Mouse (Mus musculus): ENCODE measurements around the gene Mfng. TPM values are rescaled to one million over a fixed set of nuclear protein-coding genes. Genes with fewer than 3 reads are reported as not detected.

The Mfng gene
- 13.6 and 13.7 TPM in 2 replicates for polyA plus RNA-seq (2014; fragmentation: Nextera tagmentation; extraction: Ambion mirVana)

DNA sequence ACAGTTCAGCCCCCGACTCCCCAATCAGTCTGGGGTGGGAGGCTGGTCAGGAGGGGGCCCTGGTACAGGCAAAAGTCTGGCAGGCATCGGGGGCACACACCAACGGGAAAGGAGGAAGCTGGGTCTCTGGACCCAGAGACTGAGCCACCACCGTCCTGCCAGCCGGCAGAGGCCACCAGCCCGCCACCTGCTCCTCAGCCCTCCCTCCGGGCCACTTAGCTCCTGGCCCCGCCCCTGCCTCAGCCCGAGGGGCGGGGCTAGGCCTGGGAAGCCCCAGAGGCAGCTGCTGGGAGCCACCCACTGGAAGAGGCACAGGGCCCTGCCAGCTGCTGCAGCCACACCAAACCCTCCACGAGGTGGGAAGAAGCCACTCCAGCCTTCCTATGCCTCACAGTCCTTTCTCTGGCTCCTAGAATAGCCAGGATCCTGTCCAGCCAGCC, at the start of gene Mfng:
TSS of gene Mfng (minus strand) at position 186 of the 440 bp plus-strand sequence.
- Histone ChIP-seq H3K9me3 (ENCODE audit: control insufficient read depth, low read length) (no peaks in the 10 kb centered on the region; the same call in 1 of the 2 replicates), H3K36me3 (ENCODE audit: control insufficient read depth, insufficient read depth, low read length) (no peaks in the 10 kb centered on the region), H3K27me3 (replicated peaks; ENCODE audit: control insufficient read depth, insufficient read depth, low read length) (no peaks in the 10 kb centered on the region), H3K4me1 (ENCODE audit: control insufficient read depth, insufficient read depth, low read length) (peaks cover 4% of the 10 kb centered on the region; the same call in 1 of the 2 replicates), H3K4me2 (ENCODE audit: low read depth, low read length) (peak within 1 kb of the TSS; percentile 35), H3K9ac (ENCODE audit: low read depth, low read length) (peak within 1 kb of the TSS; percentile 28; the same call in 1 of the 2 replicates), H3K4me3 (ENCODE audit: low read depth, low read length) (peak within 1 kb of the TSS; percentile 23), H3K27ac (replicated peaks; ENCODE audit: low read depth, low read length) (peak within 1 kb of the TSS; percentile 58)
- peak; percentile 85 for ATAC-seq (ENCODE audit: low read depth)
- DNase-seq (ENCODE audit: low spot score) = peak; percentile 93
- WGBS = 2% methylated on average over 9 of the region's 11 CpGs

DNA sequence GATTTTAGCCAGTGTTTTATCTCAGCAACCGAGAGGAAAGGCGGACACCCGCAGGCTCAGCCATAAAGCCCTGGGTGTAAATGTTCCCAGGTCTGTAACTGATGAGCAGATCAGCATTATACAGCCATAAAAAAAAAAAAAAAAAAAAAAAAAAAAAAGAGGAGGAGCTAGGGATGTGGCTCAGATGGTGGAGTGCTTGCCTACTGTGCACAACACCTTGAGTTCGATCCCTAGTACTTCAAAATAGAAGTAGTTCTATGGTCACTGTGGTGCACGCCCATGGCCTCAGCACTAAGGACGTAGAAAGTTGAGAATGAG, 42.8 kb upstream of the Mfng start:
- Histone ChIP-seq H3K27me3 (replicated peaks; ENCODE audit: control insufficient read depth, insufficient read depth, low read length) (no peaks in the 10 kb centered on the region), H3K4me2 (ENCODE audit: low read depth, low read length) (no peak overlapping the region), H3K27ac (replicated peaks; ENCODE audit: low read depth, low read length) (no peak overlapping the region), H3K36me3 (ENCODE audit: control insufficient read depth, insufficient read depth, low read length) (no peaks in the 10 kb centered on the region), H3K9ac (ENCODE audit: low read depth, low read length) (no peak overlapping the region), H3K4me3 (ENCODE audit: low read depth, low read length) (no peak overlapping the region), H3K9me3 (ENCODE audit: control insufficient read depth, low read length) (no peaks in the 10 kb centered on the region), H3K4me1 (ENCODE audit: control insufficient read depth, insufficient read depth, low read length) (no peaks in the 10 kb centered on the region)
- ATAC-seq (ENCODE audit: low read depth) (no peak), DNase-seq (ENCODE audit: low spot score) (no peak)
- 69% methylated on average over 6 of the region's 6 CpGs for WGBS

DNA sequence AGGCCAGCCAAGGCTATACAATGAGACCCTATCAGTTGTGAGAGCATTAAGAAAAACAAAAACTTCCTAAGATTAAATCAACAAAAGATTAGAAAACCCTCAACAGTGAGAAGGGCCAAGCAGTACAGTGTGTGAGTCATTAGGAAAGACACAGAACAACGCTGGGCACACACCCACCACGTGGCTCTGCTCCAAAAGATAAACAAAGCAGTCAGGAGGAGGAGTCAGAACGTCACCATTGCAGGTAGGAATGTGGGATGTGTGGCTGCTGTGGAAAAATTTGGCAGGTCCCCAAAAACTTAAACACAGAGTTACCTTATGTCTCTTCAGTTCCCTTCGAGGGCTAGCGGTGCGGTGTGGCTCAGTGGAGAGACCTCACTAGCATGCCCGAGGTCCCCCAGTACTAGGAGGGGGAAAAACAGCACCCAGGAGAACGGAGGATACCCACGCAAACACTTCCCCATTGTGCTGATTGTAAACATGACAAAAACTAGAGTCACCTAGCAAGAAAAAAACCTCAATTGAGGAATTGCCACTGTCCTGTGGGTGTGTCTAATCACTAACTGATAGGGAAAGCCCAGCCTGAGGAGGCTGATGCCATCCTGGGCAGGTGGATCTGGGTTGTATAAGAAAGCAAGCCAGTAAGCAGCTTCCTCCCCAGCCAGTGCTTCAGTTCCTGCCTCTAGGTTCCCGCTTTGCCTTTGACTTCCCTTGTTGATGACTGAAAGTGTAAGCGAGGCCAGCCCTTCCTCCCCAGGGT, 42.2 kb upstream of the Mfng start:
- no peak for DNase-seq (ENCODE audit: low spot score)
- no peaks in the 10 kb centered on the region for H3K36me3 ChIP-seq (ENCODE audit: control insufficient read depth, insufficient read depth, low read length)
- H3K27ac ChIP-seq (replicated peaks; ENCODE audit: low read depth, low read length) = no peak overlapping the region
- no peak overlapping the region for H3K9ac ChIP-seq (ENCODE audit: low read depth, low read length)
- ATAC-seq (ENCODE audit: low read depth) = peak; percentile 50; the same call in 1 of the 2 replicates
- H3K9me3 ChIP-seq (ENCODE audit: control insufficient read depth, low read length) = no peaks in the 10 kb centered on the region
- WGBS = 51% methylated on average over 11 of the region's 11 CpGs
- H3K4me1 ChIP-seq (ENCODE audit: control insufficient read depth, insufficient read depth, low read length) = no peaks in the 10 kb centered on the region
- H3K4me2 ChIP-seq (ENCODE audit: low read depth, low read length) = no peak overlapping the region
- H3K4me3 ChIP-seq (ENCODE audit: low read depth, low read length) = no peak overlapping the region
- H3K27me3 ChIP-seq (replicated peaks; ENCODE audit: control insufficient read depth, insufficient read depth, low read length) = no peaks in the 10 kb centered on the region

DNA sequence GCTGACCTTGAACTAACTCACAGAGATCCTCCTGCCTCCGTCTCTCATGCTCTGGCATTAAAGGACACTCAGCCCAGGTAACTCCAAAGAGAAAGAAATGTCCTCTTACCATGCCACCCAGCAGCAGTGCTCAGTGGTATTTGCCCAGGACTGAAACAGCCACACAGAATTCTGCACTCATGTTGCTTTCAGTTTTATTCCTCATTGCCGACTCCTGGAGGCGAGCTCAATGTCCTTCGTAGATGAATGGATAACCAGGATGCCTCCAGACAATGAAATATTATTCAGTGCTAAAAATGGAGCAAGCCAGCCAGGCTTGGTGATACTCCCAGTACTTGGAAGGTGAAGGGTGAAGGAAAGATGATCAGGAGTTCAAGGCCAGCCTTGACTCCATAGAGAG, 40.3 kb upstream of the Mfng start:
- Histone ChIP-seq H3K27me3 (replicated peaks; ENCODE audit: control insufficient read depth, insufficient read depth, low read length) (no peaks in the 10 kb centered on the region), H3K27ac (replicated peaks; ENCODE audit: low read depth, low read length) (no peak overlapping the region), H3K9ac (ENCODE audit: low read depth, low read length) (no peak overlapping the region), H3K4me2 (ENCODE audit: low read depth, low read length) (no peak overlapping the region), H3K4me1 (ENCODE audit: control insufficient read depth, insufficient read depth, low read length) (no peaks in the 10 kb centered on the region; the same call in 1 of the 2 replicates), H3K4me3 (ENCODE audit: low read depth, low read length) (no peak overlapping the region), H3K36me3 (ENCODE audit: control insufficient read depth, insufficient read depth, low read length) (no peaks in the 10 kb centered on the region), H3K9me3 (ENCODE audit: control insufficient read depth, low read length) (no peaks in the 10 kb centered on the region)
- WGBS = 88% methylated on average over 4 of the region's 4 CpGs
- DNase-seq (ENCODE audit: low spot score) (no peak), ATAC-seq (ENCODE audit: low read depth) (no peak)

DNA sequence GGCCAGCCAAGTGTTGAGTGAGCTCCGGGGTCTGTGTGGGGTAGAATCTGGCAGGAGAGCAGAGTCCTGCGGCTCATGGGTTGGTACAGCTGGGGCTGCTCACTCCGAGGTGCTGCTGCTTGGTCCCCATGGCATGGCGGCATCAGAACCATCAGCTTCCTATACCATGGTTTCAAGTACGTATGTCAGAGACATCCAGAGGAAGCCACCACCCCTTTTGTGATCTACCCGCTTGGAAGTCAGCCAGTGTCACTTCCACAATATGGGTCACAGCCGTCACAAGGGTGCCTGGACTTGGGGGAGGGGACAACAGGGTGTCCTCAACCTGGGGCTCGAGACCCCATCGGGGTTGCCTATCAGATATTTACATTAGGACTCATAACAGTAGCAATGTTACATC, 36.9 kb upstream of the Mfng start:
- no peaks in the 10 kb centered on the region for H3K36me3 ChIP-seq (ENCODE audit: control insufficient read depth, insufficient read depth, low read length)
- H3K27ac ChIP-seq (replicated peaks; ENCODE audit: low read depth, low read length) = no peak overlapping the region
- no peak overlapping the region for H3K9ac ChIP-seq (ENCODE audit: low read depth, low read length)
- H3K9me3 ChIP-seq (ENCODE audit: control insufficient read depth, low read length) = no peaks in the 10 kb centered on the region
- no peak overlapping the region for H3K4me2 ChIP-seq (ENCODE audit: low read depth, low read length)
- ATAC-seq (ENCODE audit: low read depth) = 0 out of 2 replicates have a peak, but pooled peaks have one; percentile 22
- DNase-seq (ENCODE audit: low spot score) = no peak
- H3K27me3 ChIP-seq (replicated peaks; ENCODE audit: control insufficient read depth, insufficient read depth, low read length) = no peaks in the 10 kb centered on the region
- 72% methylated on average over 8 of the region's 9 CpGs for WGBS
- no peak overlapping the region for H3K4me3 ChIP-seq (ENCODE audit: low read depth, low read length)
- H3K4me1 ChIP-seq (ENCODE audit: control insufficient read depth, insufficient read depth, low read length) = no peaks in the 10 kb centered on the region; the same call in 1 of the 2 replicates

DNA sequence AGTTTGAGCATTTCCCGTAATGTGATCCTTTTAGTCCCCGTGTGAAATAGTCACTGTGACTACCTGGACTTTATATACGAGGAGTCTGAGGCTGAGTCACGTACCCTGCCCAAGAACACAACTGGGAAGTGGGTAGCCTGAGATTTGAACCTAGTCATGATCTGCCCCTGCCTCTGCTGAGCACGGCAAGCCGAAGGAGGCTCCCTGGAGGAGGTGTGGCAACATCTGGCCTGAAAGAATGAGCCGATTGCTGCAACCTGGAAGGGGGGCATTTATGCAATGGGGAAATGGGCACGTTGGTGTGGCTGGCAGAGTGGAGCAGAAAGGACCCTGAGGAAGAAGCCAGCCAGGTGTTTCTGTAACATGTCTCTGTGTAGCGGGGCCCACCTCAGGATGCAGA, 36.5 kb upstream of the Mfng start:
- Histone ChIP-seq H3K9me3 (ENCODE audit: control insufficient read depth, low read length) (no peaks in the 10 kb centered on the region), H3K4me3 (ENCODE audit: low read depth, low read length) (no peak overlapping the region), H3K36me3 (ENCODE audit: control insufficient read depth, insufficient read depth, low read length) (no peaks in the 10 kb centered on the region), H3K4me1 (ENCODE audit: control insufficient read depth, insufficient read depth, low read length) (no peaks in the 10 kb centered on the region; the same call in 1 of the 2 replicates), H3K27me3 (replicated peaks; ENCODE audit: control insufficient read depth, insufficient read depth, low read length) (0 out of 2 replicates have a peak, but pooled peaks cover 3% of the 10 kb centered on the region), H3K27ac (replicated peaks; ENCODE audit: low read depth, low read length) (no peak overlapping the region), H3K4me2 (ENCODE audit: low read depth, low read length) (no peak overlapping the region), H3K9ac (ENCODE audit: low read depth, low read length) (no peak overlapping the region)
- WGBS = 43% methylated on average over 9 of the region's 9 CpGs
- DNase-seq (ENCODE audit: low spot score) (no peak), ATAC-seq (ENCODE audit: low read depth) (no peak)

DNA sequence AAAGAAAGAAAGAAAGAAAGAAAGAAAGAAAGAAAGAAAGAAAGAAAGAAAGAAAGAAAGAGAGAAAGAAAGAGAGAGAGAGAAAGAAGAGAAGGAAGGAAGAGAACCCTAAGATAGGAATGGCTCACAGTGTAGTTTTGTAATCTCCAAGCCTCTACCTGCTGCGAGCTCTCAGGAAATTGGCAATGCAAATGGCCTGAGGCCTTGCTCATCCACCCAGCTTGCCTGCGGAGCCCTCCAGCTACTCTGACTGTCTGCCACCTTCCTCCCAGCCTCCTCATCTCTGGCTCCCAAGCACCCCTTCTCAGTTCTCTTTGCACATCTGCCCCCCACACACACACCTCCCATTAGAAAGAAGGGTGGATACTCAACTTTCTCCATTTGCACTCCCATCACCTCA, 35.7 kb upstream of the Mfng start:
- Histone ChIP-seq H3K4me3 (ENCODE audit: low read depth, low read length) (no peak overlapping the region), H3K36me3 (ENCODE audit: control insufficient read depth, insufficient read depth, low read length) (no peaks in the 10 kb centered on the region), H3K27ac (replicated peaks; ENCODE audit: low read depth, low read length) (no peak overlapping the region), H3K4me2 (ENCODE audit: low read depth, low read length) (no peak overlapping the region), H3K9ac (ENCODE audit: low read depth, low read length) (no peak overlapping the region), H3K27me3 (replicated peaks; ENCODE audit: control insufficient read depth, insufficient read depth, low read length) (peaks cover 5% of the 10 kb centered on the region; the same call in 1 of the 2 replicates), H3K4me1 (ENCODE audit: control insufficient read depth, insufficient read depth, low read length) (no peaks in the 10 kb centered on the region; the same call in 1 of the 2 replicates), H3K9me3 (ENCODE audit: control insufficient read depth, low read length) (no peaks in the 10 kb centered on the region)
- DNase-seq (ENCODE audit: low spot score) (no peak), ATAC-seq (ENCODE audit: low read depth) (no peak)
- 67% methylated on average over 2 of the region's 2 CpGs for WGBS

DNA sequence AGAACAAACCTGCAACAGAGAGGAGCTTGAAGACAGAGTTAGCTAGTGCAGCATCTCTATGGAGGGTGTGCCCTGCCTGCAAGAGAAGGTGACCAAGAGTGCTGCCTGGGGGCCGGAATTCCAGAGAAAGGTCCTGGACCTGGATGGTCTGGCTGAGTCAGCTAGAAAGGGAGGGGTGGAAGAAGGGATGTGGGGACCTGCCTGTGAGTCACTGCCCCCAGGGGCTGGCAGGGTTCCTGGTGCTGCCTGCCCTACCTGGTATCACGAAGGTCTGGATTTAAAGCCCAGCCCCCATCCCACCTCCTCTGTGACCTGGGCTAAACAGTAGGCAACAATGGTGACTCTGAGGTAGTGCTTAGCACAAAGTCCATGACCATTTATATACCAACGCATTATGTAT, 33.9 kb upstream of the Mfng start:
- Histone ChIP-seq H3K36me3 (ENCODE audit: control insufficient read depth, insufficient read depth, low read length) (no peaks in the 10 kb centered on the region), H3K9ac (ENCODE audit: low read depth, low read length) (no peak overlapping the region), H3K4me1 (ENCODE audit: control insufficient read depth, insufficient read depth, low read length) (no peaks in the 10 kb centered on the region; the same call in 1 of the 2 replicates), H3K27me3 (replicated peaks; ENCODE audit: control insufficient read depth, insufficient read depth, low read length) (peaks cover 22% of the 10 kb centered on the region), H3K4me2 (ENCODE audit: low read depth, low read length) (no peak overlapping the region), H3K27ac (replicated peaks; ENCODE audit: low read depth, low read length) (no peak overlapping the region), H3K4me3 (ENCODE audit: low read depth, low read length) (no peak overlapping the region), H3K9me3 (ENCODE audit: control insufficient read depth, low read length) (no peaks in the 10 kb centered on the region)
- DNase-seq (ENCODE audit: low spot score) = no peak
- WGBS = 71% methylated on average over 3 of the region's 3 CpGs
- ATAC-seq (ENCODE audit: low read depth) = no peak

DNA sequence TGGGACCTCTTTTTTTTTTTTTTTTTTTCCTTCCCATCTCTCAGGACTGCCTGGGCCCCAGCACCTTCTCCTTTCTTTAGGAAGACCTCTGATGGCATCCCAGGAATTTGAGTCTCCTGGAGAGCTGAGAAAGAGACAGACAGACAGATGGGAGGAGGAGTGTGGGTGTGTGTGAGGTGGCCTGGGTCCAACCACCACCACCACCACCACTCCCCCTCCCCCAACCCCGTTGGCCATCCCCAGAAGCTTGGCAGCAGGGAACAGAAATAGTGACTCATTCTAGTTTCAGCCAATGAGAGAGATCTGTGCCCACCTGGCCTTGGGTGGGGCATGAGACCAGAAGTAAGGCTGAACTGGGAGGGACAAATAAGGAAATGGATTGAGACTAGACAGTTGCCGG, 33.3 kb upstream of the Mfng start:
- Histone ChIP-seq H3K27ac (replicated peaks; ENCODE audit: low read depth, low read length) (no peak overlapping the region), H3K4me1 (ENCODE audit: control insufficient read depth, insufficient read depth, low read length) (no peaks in the 10 kb centered on the region; the same call in 1 of the 2 replicates), H3K27me3 (replicated peaks; ENCODE audit: control insufficient read depth, insufficient read depth, low read length) (peaks cover 28% of the 10 kb centered on the region), H3K4me3 (ENCODE audit: low read depth, low read length) (no peak overlapping the region), H3K9ac (ENCODE audit: low read depth, low read length) (no peak overlapping the region), H3K4me2 (ENCODE audit: low read depth, low read length) (no peak overlapping the region), H3K9me3 (ENCODE audit: control insufficient read depth, low read length) (no peaks in the 10 kb centered on the region), H3K36me3 (ENCODE audit: control insufficient read depth, insufficient read depth, low read length) (no peaks in the 10 kb centered on the region)
- WGBS = 25% methylated on average over 2 of the region's 2 CpGs
- DNase-seq (ENCODE audit: low spot score) (no peak), ATAC-seq (ENCODE audit: low read depth) (no peak)
